Mouse (Mus musculus): ENCODE measurements around the gene Elmo2. TPM values are rescaled to one million over a fixed set of nuclear protein-coding genes. Genes with fewer than 3 reads are reported as not detected.

Elmo2 gene
- total and polyA plus RNA-seq, 3 experiments, result 9.0 to 11.7 (median 10.1) TPM

DNA sequence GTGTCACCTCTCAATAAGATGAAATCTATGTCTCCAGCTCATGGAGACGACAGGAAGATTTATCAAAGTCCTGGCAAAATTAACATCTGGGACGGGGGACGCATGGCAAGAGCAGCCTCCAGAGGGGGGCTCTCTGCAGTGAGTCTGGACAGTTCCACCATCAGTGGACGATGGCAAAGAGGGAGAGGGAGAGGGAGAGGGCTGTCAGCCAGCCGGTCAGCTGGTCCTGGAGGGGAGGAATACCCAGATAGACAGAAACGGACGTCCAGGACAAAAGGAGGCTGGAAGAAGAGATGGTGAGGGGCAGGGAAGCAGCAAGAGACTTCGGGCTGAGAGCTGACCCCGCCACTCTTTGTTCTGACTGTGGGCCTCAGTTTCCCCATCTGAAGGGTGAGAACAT, 73.5 kb downstream of the Elmo2 start:
- TF ChIP-seq MEF2A (IDR thresholded peaks at IDR 0.05; ENCODE audit: borderline replicate concordance, low read depth, low read length), result no peak
- TF ChIP-seq BHLHE40 (IDR thresholded peaks at IDR 0.05; ENCODE audit: low read depth, low read length), result no peak
- TF ChIP-seq RCOR1 (conservative IDR thresholded peaks at IDR 0.05; ENCODE audit: low read depth, low read length), result no peak
- no peak for TF ChIP-seq RAD21 (IDR thresholded peaks at IDR 0.05; ENCODE audit: low read depth, low read length)
- TF ChIP-seq TBP (conservative IDR thresholded peaks at IDR 0.05; ENCODE audit: low read depth, low read length), result no peak
- TF ChIP-seq GABPA (IDR thresholded peaks at IDR 0.05; ENCODE audit: insufficient replicate concordance, low read depth, low read length), result no peak
- TF ChIP-seq IRF4 (IDR thresholded peaks at IDR 0.05; ENCODE audit: low read depth, low read length), result no peak
- no peak for TF ChIP-seq JUN (IDR thresholded peaks at IDR 0.05; ENCODE audit: insufficient read depth, low read depth, low read length)
- no peak for TF ChIP-seq ZC3H11A (IDR thresholded peaks at IDR 0.05; ENCODE audit: low read depth, low read length)
- TF ChIP-seq UBTF (IDR thresholded peaks at IDR 0.05; ENCODE audit: low read depth, low read length), result no peak
- no peak for TF ChIP-seq USF1 (IDR thresholded peaks at IDR 0.05; ENCODE audit: low read depth, low read length)
- TF ChIP-seq CHD1 (IDR thresholded peaks at IDR 0.05; ENCODE audit: low read depth, low read length), result no peak
- no peak for TF ChIP-seq MAZ (IDR thresholded peaks at IDR 0.05; ENCODE audit: low read depth, low read length)
- no peak for TF ChIP-seq EP300 (IDR thresholded peaks at IDR 0.05; ENCODE audit: low read length)
- no peak for TF ChIP-seq SMC3 (IDR thresholded peaks at IDR 0.05; ENCODE audit: low read depth, low read length)
- Histone ChIP-seq H3K9ac (ENCODE audit: insufficient read depth, low read depth) (no peak overlapping the region), H3K9me3 (replicated peaks; ENCODE audit: low read length) (no peaks in the 10 kb centered on the region), H3K79me2 (replicated peaks; ENCODE audit: control insufficient read depth, extremely low read depth, insufficient read depth, poor library complexity, severe bottlenecking) (no peaks in the 10 kb centered on the region), H3K27me3 (replicated peaks) (peaks cover 92% of the 10 kb centered on the region), H3K4me3 (replicated peaks in 1 of 3; ENCODE audit: low read depth in 2 of 3, low read length in 2 of 3, poor library complexity in 1 of 3) (no peak overlapping the region), H3K4me2 (ENCODE audit: insufficient read depth, low read depth, poor library complexity, severe bottlenecking) (no peak overlapping the region), H3K4me1 (ENCODE audit: control insufficient read depth in 1 of 2, insufficient read depth in 2 of 2) (peaks cover 8 to 16% of the 10 kb centered on the region in 2 experiments), H3K27ac (ENCODE audit: insufficient read depth, low read depth) (no peak overlapping the region), H3K36me3 (replicated peaks in 1 of 2; ENCODE audit: control insufficient read depth in 1 of 2, insufficient read depth in 1 of 2, low read length in 1 of 2) (no peaks in the 10 kb centered on the region)
- in situ Hi-C loops (cut with MboI; ENCODE audit: low pct_ligation_motif_present, low pct_unique_long_range_greater_than_20kb, low sequenced_read_pairs), result no loop called here
- DNase-seq (ENCODE audit: extremely low read depth), result no peak
- dilution Hi-C loops (cut with MboI; ENCODE audit: extremely low pct_ligation_motif_present, extremely low pct_unique_long_range_greater_than_20kb, low sequenced_read_pairs), result no loop called here

DNA sequence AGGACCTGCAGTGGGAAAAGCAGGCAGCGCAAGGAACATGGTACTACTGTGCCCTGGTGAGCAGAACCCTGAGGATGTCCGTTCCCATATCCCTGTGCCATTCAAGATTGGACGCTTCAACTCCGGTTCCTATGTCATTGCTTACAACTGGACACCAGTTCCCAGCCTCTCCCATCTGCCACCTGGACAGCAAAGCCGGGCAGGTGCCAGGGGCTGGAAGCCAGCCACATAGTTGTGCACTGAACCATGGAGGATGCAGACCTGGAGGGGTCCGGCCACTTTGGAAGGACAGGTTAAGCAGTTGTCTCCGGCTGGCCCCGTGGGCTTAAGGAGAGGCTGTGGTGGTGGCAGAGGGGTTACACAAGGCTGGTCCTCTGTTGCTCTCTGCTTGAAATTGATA, 73.9 kb downstream of the Elmo2 start:
- Histone ChIP-seq H3K4me2 (ENCODE audit: insufficient read depth, low read depth, poor library complexity, severe bottlenecking) (no peak overlapping the region), H3K4me1 (ENCODE audit: control insufficient read depth in 1 of 2, insufficient read depth in 2 of 2) (peaks cover 6 to 14% of the 10 kb centered on the region in 2 experiments), H3K9me3 (replicated peaks; ENCODE audit: low read length) (no peaks in the 10 kb centered on the region), H3K27me3 (replicated peaks) (peaks cover 92% of the 10 kb centered on the region), H3K36me3 (replicated peaks in 1 of 2; ENCODE audit: control insufficient read depth in 1 of 2, insufficient read depth in 1 of 2, low read length in 1 of 2) (no peaks in the 10 kb centered on the region), H3K9ac (ENCODE audit: insufficient read depth, low read depth) (no peak overlapping the region), H3K79me2 (replicated peaks; ENCODE audit: control insufficient read depth, extremely low read depth, insufficient read depth, poor library complexity, severe bottlenecking) (no peaks in the 10 kb centered on the region), H3K27ac (ENCODE audit: insufficient read depth, low read depth) (no peak overlapping the region), H3K4me3 (replicated peaks in 1 of 3; ENCODE audit: low read depth in 2 of 3, low read length in 2 of 3, poor library complexity in 1 of 3) (no peak overlapping the region)
- in situ Hi-C loops (cut with MboI; ENCODE audit: low pct_ligation_motif_present, low pct_unique_long_range_greater_than_20kb, low sequenced_read_pairs), result no loop called here
- dilution Hi-C loops (cut with MboI; ENCODE audit: extremely low pct_ligation_motif_present, extremely low pct_unique_long_range_greater_than_20kb, low sequenced_read_pairs), result no loop called here
- no peak for TF ChIP-seq ZC3H11A (IDR thresholded peaks at IDR 0.05; ENCODE audit: low read depth, low read length)
- TF ChIP-seq EP300 (IDR thresholded peaks at IDR 0.05; ENCODE audit: low read length), result no peak
- no peak for TF ChIP-seq CTCF (conservative IDR thresholded peaks at IDR 0.05 in 1 of 2, IDR thresholded peaks at IDR 0.05 in 1 of 2; ENCODE audit: low read depth in 2 of 2, low read length in 2 of 2)
- TF ChIP-seq MEF2A (IDR thresholded peaks at IDR 0.05; ENCODE audit: borderline replicate concordance, low read depth, low read length), result no peak
- no peak for TF ChIP-seq MAFK (IDR thresholded peaks at IDR 0.05; ENCODE audit: insufficient replicate concordance, low read length)
- TF ChIP-seq CHD2 (IDR thresholded peaks at IDR 0.05; ENCODE audit: low read length), result no peak
- TF ChIP-seq JUN (IDR thresholded peaks at IDR 0.05; ENCODE audit: insufficient read depth, low read depth, low read length), result no peak
- TF ChIP-seq USF2 (conservative IDR thresholded peaks at IDR 0.05; ENCODE audit: low read depth, low read length), result no peak
- no peak for TF ChIP-seq MAX (IDR thresholded peaks at IDR 0.05; ENCODE audit: low read length)
- TF ChIP-seq HCFC1 (IDR thresholded peaks at IDR 0.05; ENCODE audit: low read depth, low read length), result no peak
- TF ChIP-seq USF1 (IDR thresholded peaks at IDR 0.05; ENCODE audit: low read depth, low read length), result no peak
- no peak for TF ChIP-seq CHD1 (IDR thresholded peaks at IDR 0.05; ENCODE audit: low read depth, low read length)
- TF ChIP-seq KAT2A (IDR thresholded peaks at IDR 0.05; ENCODE audit: insufficient replicate concordance, low read length), result no peak
- no peak for DNase-seq (ENCODE audit: extremely low read depth)
